9 mouse cellular contexts compared by ENCODE assay signal in genomic region chr9:61878889-61879288, GRCm38 (mm10). TPM values are rescaled to one million over a fixed set of nuclear protein-coding genes. Genes with fewer than 3 reads are reported as not detected.
DNase-seq lines count a peak whose midpoint lies in the region; ATAC-seq and TF ChIP-seq lines count a peak whose summit lies in the region.
"Had no signal": no experiment of that assay in that cellular context is flagged by ENCODE, and none has a peak within 500 bp of the region (broad histone marks: within the 10 kb centered on the region; RNA-seq: fewer than 3 reads in every experiment).

No protein-coding gene starts in this region.

- H3K27me3 ChIP-seq in cerebellum, adult 2 months (ENCODE audit: control insufficient read depth, insufficient read depth, low read length), result no peaks in the 10 kb centered on the region
- no peaks in the 10 kb centered on the region for H3K27me3 ChIP-seq in liver, embryonic 14.5 days (ENCODE audit: control insufficient read depth, insufficient read depth, low read length)

- no peak for TF ChIP-seq EP300 in liver, embryonic 14.5 days (IDR thresholded peaks at IDR 0.05; ENCODE audit: low read depth)

- no peak for ATAC-seq in liver, embryonic 14.5 days (ENCODE audit: insufficient read depth)

- no peak overlapping the region for H3K4me2 ChIP-seq in liver, embryonic 14.5 days (ENCODE audit: low read depth)

- no peaks in the 10 kb centered on the region for H3K9me3 ChIP-seq in liver, embryonic 14.5 days (ENCODE audit: control insufficient read depth, low read length)

- no peak overlapping the region for H3K9ac ChIP-seq in liver, embryonic 14.5 days (replicated peaks)

- no peaks in the 10 kb centered on the region for H3K36me3 ChIP-seq in liver, embryonic 14.5 days (replicated peaks; ENCODE audit: control insufficient read depth, insufficient read depth, low read depth)

- WGBS in cerebellum, adult 2 months, result 68% methylated on average over 2 of the region's 2 CpGs
- WGBS in liver, embryonic 14.5 days (ENCODE audit: insufficient replicate concordance), result 21% methylated on average over 2 of the region's 2 CpGs

- peak; percentile 74 for DNase-seq in urinary bladder, postnatal 14 days (ENCODE audit: low spot score)
- DNase-seq in urinary bladder, postnatal 10 days (ENCODE audit: low spot score), result no peak
- peak; percentile 36 to 51 for DNase-seq in cerebellum, adult 2 months
- DNase-seq in frontal cortex, postnatal 10 days (ENCODE audit: low spot score in 2 of 2), result peak; percentile 52 to 74
- peak; percentile 88 for DNase-seq in kidney, postnatal 10 days
- peak in 1 of 3 experiments; percentile 11 for DNase-seq in liver, embryonic 14.5 days (ENCODE audit: low read depth in 3 of 3, low spot score in 3 of 3)
- peak; percentile 58 for DNase-seq in right cerebral cortex, adult 18-20 months
- DNase-seq in yolk sac, embryonic 10.5 days (ENCODE audit: low spot score), result peak; percentile 72

- H3K4me3 ChIP-seq in cerebellum, adult 2 months (replicated peaks; ENCODE audit: insufficient read depth, low read depth, low read length), result no peak overlapping the region
- no peak overlapping the region for H3K4me3 ChIP-seq in liver, embryonic 14.5 days (ENCODE audit: insufficient read depth in 1 of 2, low read depth in 2 of 2, low read length in 2 of 2)
- H3K4me3 ChIP-seq: myocyte had no signal

- peak; percentile 57 for TF ChIP-seq CTCF in cerebellum, adult 2 months (IDR thresholded peaks at IDR 0.05; ENCODE audit: borderline replicate concordance, insufficient read depth, low read depth, low read length)
- peak; percentile 68 for TF ChIP-seq CTCF in liver, embryonic 14.5 days (IDR thresholded peaks at IDR 0.05; ENCODE audit: low read depth)

- no peaks in the 10 kb centered on the region for H3K4me1 ChIP-seq in cerebellum, adult 2 months (ENCODE audit: control insufficient read depth, insufficient read depth, low read length)
- H3K4me1 ChIP-seq in liver, embryonic 14.5 days (replicated peaks; ENCODE audit: control insufficient read depth in 2 of 2, insufficient read depth in 2 of 2, low read length in 1 of 2), result no peaks in the 10 kb centered on the region

- no peak overlapping the region for H3K27ac ChIP-seq in cerebellum, adult 2 months (ENCODE audit: insufficient read depth, low read length)
- H3K27ac ChIP-seq in liver, embryonic 14.5 days, result no peak overlapping the region

- no peak for TF ChIP-seq POLR2A in cerebellum, adult 2 months (IDR thresholded peaks at IDR 0.05; ENCODE audit: borderline replicate concordance, insufficient read depth, low read length)

RNA-seq across cellular contexts. Expression of gene Rplp1, which starts 35.5 kb away (rescaled TPM):
- polyA plus RNA-seq in cerebellum, adult 2 months (2012; rRNA removed), result 2,556 and 2,566 TPM in 2 replicates
- 6,111 and 7,314 TPM in 2 replicates for polyA plus RNA-seq in liver, embryonic 14.5 days (2012; rRNA removed)
- polyA plus RNA-seq in liver, embryonic 14.5 days (2014; fragmentation: Nextera tagmentation; extraction: Ambion mirVana), result 1,539 and 1,562 TPM in 2 replicates
